Mouse (Mus musculus) bone marrow macrophage, adult 2 months (primary cell): ENCODE data around the gene Hes6. TPM values are rescaled to one million over a fixed set of nuclear protein-coding genes. Genes with fewer than 3 reads are reported as not detected.

Experiments
- H3K27ac ChIP-seq: 2 replicates; pipeline ENCODE4 v1.5.1; 2012; ENCODE audit warnings: low read depth, low read length; ENCODE audit not compliant: insufficient read depth
- H3K4me1 ChIP-seq: 2 replicates; pipeline ENCODE4 v1.6.1; 2012; ENCODE audit warnings: low read length; ENCODE audit not compliant: control insufficient read depth, insufficient read depth
- H3K4me3 ChIP-seq: 2 replicates; pipeline ENCODE4 v1.5.1; 2012; ENCODE audit warnings: mild to moderate bottlenecking, low read length, moderate library complexity; ENCODE audit not compliant: insufficient read depth
- CTCF ChIP-seq: IDR thresholded peaks from 2 replicates; pipeline ENCODE4 v1.5.1; 2012; ENCODE audit warnings: low read depth, mild to moderate bottlenecking, low read length, moderate library complexity
- POLR2A ChIP-seq: IDR thresholded peaks from 2 replicates; pipeline ENCODE4 v1.6.1; 2012; ENCODE audit warnings: mild to moderate bottlenecking, low read depth, low read length, borderline replicate concordance
- polyA plus RNA-seq: library from polyadenylated mRNA; stranded (reverse); fragments of >200 nt; gene quantifications from 2 replicates; pipeline ENCODE4 v1.2.4, GENCODE M21; 2012; ENCODE audit not compliant: missing spikeins, insufficient read depth, insufficient read length

Gene Hes6
- 25.3 and 28.7 TPM in 2 replicates for polyA plus RNA-seq

GRCm38 (mm10) chr1:91413898-91414594 lies at the start of gene Hes6:
Gene Hes6 (minus strand): TSS chr1:91414038.
- H3K4me1 ChIP-seq: peaks cover 6% of the 10 kb centered on the region; the same call in 1 of the 2 replicates
- peak within 1 kb of the TSS; percentile 34 for H3K27ac ChIP-seq

DNA sequence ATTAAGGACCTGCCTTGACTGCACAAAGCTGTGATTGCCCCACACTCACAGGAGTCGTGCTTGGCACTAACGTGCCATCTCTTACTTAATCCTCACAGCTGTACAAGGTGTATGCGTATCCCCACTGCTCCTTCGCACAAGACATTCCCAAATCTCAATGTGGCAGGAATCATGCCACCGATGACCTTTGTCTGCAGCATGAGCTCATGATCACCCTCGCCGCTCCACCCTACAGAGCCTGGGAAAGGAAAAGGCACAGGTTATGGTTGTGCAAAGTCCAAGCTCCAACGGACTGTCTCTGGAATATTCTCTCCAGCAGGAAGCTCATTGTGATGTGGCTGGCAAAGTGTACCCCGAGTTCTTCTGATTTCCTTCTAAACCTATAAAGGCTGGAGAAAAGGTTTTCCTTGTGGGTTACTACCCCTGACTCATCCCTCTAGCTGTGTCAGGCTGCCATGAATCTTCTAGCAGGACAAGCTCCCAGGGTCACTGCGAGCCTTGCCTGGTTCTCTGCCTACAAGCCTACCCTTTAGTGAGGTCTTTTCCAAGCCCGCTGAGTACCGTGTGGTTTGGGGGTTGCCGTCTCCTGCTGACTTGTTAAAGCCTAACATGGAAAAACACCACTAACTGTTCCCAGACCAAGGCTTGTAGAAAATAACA lies 49.6 kb upstream of the Hes6 start:
- Histone ChIP-seq H3K4me1 (peaks cover 1% of the 10 kb centered on the region), H3K27ac (no peak overlapping the region), H3K4me3 (no peak overlapping the region)
- TF ChIP-seq POLR2A (no peak), CTCF (no peak)

More at GRCm38 (mm10) chr1:91413898-91414594, at the start of gene Hes6:
- H3K4me3 ChIP-seq: peak within 1 kb of the TSS; percentile 76
- TF ChIP-seq POLR2A (no peak), CTCF (peak; percentile 7; the same call in 1 of the 2 replicates)

DNA sequence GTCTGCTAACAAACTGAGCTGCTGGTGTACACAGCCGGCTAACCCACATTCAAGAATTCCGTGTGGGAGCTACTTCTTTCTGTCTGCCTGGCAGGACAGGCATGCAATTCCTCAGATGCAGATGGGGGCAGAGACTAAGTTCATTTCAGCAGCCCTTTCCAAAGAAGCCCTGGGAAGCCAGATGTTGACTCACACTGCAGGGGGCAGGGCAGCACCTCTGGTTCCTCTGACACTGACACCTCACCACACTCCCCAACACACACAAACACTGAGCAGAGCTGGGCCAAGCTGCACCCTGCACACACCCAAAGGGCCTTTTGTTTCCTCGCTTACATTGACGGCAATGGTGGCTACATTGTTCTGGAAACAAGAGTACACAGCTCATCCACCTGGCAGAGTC lies 46.7 kb upstream of the Hes6 start:
- Histone ChIP-seq H3K4me1 (peaks cover 18% of the 10 kb centered on the region), H3K4me3 (no peak overlapping the region), H3K27ac (no peak overlapping the region)
- TF ChIP-seq CTCF: no peak
- TF ChIP-seq POLR2A: no peak

DNA sequence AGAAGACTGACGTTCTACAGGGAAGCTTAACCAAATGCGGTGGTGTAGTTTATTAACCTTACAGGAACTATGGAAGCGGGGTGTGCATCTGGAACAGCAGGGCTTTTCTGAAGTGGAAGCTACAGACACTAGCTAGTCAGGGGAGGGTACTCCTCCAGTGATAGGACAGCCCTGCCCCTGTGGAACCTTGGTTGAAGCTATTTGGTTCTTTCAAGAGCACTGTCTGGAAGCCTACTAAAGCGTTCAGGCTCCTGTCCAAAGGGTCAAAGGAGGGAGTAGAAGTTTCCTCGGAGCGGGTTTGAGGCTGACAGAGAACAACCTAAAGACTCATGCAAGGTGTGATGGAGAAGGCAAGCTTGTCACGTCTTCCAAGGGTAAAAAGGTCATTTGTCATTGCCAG lies 46.2 kb upstream of the Hes6 start:
- Histone ChIP-seq H3K4me3 (peak overlapping the region; percentile 65), H3K27ac (no peak overlapping the region), H3K4me1 (peaks cover 23% of the 10 kb centered on the region)
- TF ChIP-seq CTCF: no peak
- no peak for TF ChIP-seq POLR2A

DNA sequence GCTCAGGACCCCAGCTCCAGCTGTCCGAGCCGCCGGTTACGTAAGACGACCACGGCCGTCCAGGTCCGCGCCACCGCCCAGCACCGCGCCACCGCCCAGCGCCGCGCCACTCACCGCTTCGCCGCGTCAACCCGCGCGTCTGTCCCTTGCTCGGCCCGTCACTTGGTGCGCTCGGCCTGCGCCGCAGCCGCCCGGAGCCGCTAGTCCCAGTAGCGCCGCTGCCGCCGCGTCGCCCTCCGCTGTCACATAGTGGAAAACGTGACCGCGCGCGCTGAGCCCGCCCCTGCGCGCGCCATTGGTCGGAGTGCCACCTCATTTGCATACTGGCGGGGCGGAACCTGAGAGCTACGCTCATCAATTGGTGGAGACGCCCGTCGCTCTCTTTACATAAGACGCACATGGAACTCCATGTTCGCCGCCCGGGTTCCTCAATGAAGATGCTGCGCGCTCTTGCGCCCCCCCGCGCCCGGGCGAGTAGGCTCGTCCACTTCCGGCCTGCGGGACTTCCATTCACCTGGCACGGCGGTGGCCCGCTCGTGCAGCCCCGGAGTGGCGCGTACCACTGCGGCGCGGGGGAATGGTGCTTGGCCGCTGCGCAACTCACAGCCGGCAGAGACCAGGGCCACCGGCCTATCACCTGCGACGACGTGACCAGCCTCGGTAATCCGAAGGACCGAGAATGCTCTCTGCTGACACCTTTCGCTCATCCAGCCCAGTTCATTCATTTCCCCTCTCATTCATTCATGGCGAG lies 45.4 kb upstream of the Hes6 start, which contains the start of gene Per2:
Gene Per2, minus strand, starts transcription at position 266 of the 751 bp plus-strand sequence.
- Histone ChIP-seq H3K4me3 (peak within 1 kb of the TSS; percentile 65), H3K4me1 (peaks cover 23% of the 10 kb centered on the region), H3K27ac (no peak within 1 kb of the TSS)
- no peak for TF ChIP-seq POLR2A
- no peak; the same call in 1 of the 2 replicates for TF ChIP-seq CTCF

DNA sequence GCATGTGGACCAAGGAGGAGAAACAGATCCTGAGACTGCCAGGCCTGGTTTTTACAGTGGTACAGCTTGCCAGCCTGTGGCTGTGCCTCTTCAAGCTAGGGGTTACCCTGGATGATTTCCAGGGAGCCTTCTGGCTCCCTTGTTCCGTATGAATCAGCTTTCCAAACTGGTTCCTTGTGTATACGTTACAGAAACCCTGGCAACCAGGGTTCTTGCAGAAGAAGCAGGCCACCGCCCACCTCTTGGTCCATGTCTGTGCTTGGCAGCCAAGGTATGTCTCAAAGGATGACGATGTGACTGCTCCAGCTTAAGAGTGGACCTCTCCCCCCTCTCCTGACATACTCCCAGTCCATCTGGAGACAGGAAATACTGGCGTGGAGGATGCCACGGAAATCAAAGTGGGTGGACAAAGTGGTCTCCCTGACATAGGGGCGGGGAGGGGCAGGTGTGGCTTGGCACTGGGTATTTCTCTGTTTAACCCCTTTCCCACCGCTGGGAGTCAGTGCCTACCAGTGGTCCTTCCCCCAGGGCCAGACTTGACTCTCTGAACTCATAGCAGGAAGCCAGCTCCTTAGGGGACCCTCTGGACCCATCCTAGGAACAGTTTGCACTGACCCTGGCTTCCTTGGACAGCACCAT lies 44.5 kb upstream of the Hes6 start:
- no peak for TF ChIP-seq POLR2A
- no peak for TF ChIP-seq CTCF
- H3K4me3 ChIP-seq: peak overlapping the region; percentile 65
- H3K27ac ChIP-seq: no peak overlapping the region
- H3K4me1 ChIP-seq: peaks cover 23% of the 10 kb centered on the region

DNA sequence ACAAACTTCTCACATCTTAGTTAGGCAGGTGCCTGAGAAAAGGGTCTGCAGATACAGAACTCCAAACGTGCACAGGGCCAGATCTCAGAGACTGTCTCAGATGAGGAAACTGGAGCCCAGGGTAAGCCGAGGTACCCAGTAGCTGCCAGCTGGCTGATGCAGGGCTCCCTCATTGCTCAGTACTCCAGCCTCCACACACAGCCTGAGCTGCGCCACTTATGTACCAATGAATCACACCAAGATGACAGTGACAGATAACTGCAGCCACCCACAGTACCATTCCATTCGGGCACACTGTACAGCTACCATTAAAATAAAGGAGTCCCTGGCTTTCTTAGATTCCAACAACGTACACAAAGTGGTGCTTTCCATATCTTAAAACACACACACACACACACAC lies 43.9 kb upstream of the Hes6 start:
- Histone ChIP-seq H3K4me1 (peaks cover 23% of the 10 kb centered on the region), H3K27ac (no peak overlapping the region), H3K4me3 (no peak overlapping the region)
- TF ChIP-seq POLR2A (no peak), CTCF (no peak)

- peaks cover 23% of the 10 kb centered on the region for H3K4me1 ChIP-seq
- TF ChIP-seq CTCF (no peak), POLR2A (no peak)
- H3K27ac ChIP-seq: no peak overlapping the region
Measured at GRCm38 (mm10) chr1:91457116-91457515, 43.3 kb upstream of the Hes6 start.

DNA sequence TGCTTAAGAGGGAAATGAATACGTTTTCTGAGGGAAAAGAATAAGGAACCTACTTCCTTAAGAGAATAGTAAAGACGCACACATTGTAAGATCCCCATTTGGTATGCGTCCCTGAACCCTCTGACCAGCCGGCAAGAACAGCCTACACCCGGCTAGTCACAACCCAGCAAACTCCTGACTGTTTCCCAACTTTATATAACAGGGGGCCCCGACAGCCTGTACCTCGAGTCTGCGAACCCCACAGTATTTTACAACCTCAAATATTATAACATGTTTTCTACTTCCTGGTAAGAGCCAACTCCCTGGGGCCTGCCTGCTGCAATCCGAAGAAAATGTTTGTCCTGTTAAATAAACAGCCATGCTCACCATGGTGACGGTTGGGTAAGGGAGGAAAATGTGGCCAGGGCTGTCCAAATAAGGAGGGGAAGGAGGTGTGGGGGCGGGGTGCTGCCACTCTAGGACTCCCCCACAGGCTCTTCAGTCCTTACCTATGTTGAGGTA lies 42.5 kb upstream of the Hes6 start:
- TF ChIP-seq CTCF (no peak), POLR2A (no peak)
- Histone ChIP-seq H3K4me1 (peaks cover 23% of the 10 kb centered on the region), H3K27ac (peak overlapping the region; percentile 18), H3K4me3 (0 out of 2 replicates have a peak overlapping the region, but pooled peaks have one; percentile 2)

More at GRCm38 (mm10) chr1:91457116-91457515, 43.3 kb upstream of the Hes6 start:
- H3K4me3 ChIP-seq: no peak overlapping the region
